Mouse (Mus musculus): ENCODE measurements around the gene Rpl31.

Rpl31 gene

GRCm38 (mm10) chr1:39367601-39368266, at the start of gene Rpl31:
TSS of gene Rpl31 (plus strand) at chr1:39367842.
- DNase-seq (ENCODE audit: low spot score): peak; percentile 98

GRCm38 (mm10) chr1:39317935-39318334, 49.7 kb upstream of the Rpl31 start:
- DNase-seq (ENCODE audit: low spot score): peak; percentile 51

- no peak for DNase-seq (ENCODE audit: low spot score)
These were observed 48.8 kb upstream of the Rpl31 start for GRCm38 (mm10) chr1:39318870-39319269.

- no peak for DNase-seq (ENCODE audit: low spot score)
These were observed 45.7 kb upstream of the Rpl31 start for GRCm38 (mm10) chr1:39321954-39322353.

GRCm38 (mm10) chr1:39325228-39325627, 42.4 kb upstream of the Rpl31 start:
- no peak for DNase-seq (ENCODE audit: low spot score)

GRCm38 (mm10) chr1:39327546-39327945, 40.1 kb upstream of the Rpl31 start:
- no peak for DNase-seq (ENCODE audit: low spot score)

GRCm38 (mm10) chr1:39330857-39331594, 36.6 kb upstream of the Rpl31 start:
- DNase-seq (ENCODE audit: low spot score): no peak

GRCm38 (mm10) chr1:39332456-39332855, 35.2 kb upstream of the Rpl31 start:
- no peak for DNase-seq (ENCODE audit: low spot score)

GRCm38 (mm10) chr1:39335561-39336196, 32.0 kb upstream of the Rpl31 start:
- DNase-seq (ENCODE audit: low spot score): no peak

GRCm38 (mm10) chr1:39336788-39337187, 30.9 kb upstream of the Rpl31 start:
- DNase-seq (ENCODE audit: low spot score): no peak

GRCm38 (mm10) chr1:39338831-39339230, 28.8 kb upstream of the Rpl31 start:
- DNase-seq (ENCODE audit: low spot score): no peak

- no peak for DNase-seq (ENCODE audit: low spot score)
These were observed 28.2 kb upstream of the Rpl31 start for GRCm38 (mm10) chr1:39339455-39339854.

- no peak for DNase-seq (ENCODE audit: low spot score)
These were observed 27.5 kb upstream of the Rpl31 start for GRCm38 (mm10) chr1:39340156-39340555.

- DNase-seq (ENCODE audit: low spot score): peak; percentile 72
These were observed 27.0 kb upstream of the Rpl31 start for GRCm38 (mm10) chr1:39340647-39341046.

GRCm38 (mm10) chr1:39341807-39342206, 25.8 kb upstream of the Rpl31 start:
- no peak for DNase-seq (ENCODE audit: low spot score)

GRCm38 (mm10) chr1:39343242-39343641, 24.4 kb upstream of the Rpl31 start:
- no peak for DNase-seq (ENCODE audit: low spot score)

GRCm38 (mm10) chr1:39344981-39345600, 22.6 kb upstream of the Rpl31 start:
- no peak for DNase-seq (ENCODE audit: low spot score)

GRCm38 (mm10) chr1:39349001-39349400, 18.6 kb upstream of the Rpl31 start:
- DNase-seq (ENCODE audit: low spot score): peak; percentile 53

- no peak for DNase-seq (ENCODE audit: low spot score)
These were observed 18.2 kb upstream of the Rpl31 start for GRCm38 (mm10) chr1:39349427-39349826.

- no peak for DNase-seq (ENCODE audit: low spot score)
These were observed 5.7 kb upstream of the Rpl31 start for GRCm38 (mm10) chr1:39361754-39362514.

- no peak for DNase-seq (ENCODE audit: low spot score)
These were observed 5.1 kb upstream of the Rpl31 start for GRCm38 (mm10) chr1:39362515-39362893.

- DNase-seq (ENCODE audit: low spot score): no peak
These were observed 2.1 kb upstream of the Rpl31 start for GRCm38 (mm10) chr1:39365562-39365961.
